Mouse (Mus musculus) kidney, embryonic 14.5 days (tissue): ENCODE measurements around the gene Plpp7. TPM values are rescaled to one million over a fixed set of nuclear protein-coding genes. Genes with fewer than 3 reads are reported as not detected.
A peak's percentile ranks its signal among the peaks of the same experiment; 100 is the strongest.

ENCODE experiments used
- ATAC-seq: fragments of 200-750 bp; cut with Nextera tagmentation; 2 replicates; pipeline ENCODE4 v1.8.0; 2017; ENCODE audit warnings: moderate number of reproducible peaks, mild to moderate bottlenecking, moderate TSS enrichment, moderate library complexity; ENCODE audit not compliant: low FRiP score, low TSS enrichment
- H3K27ac ChIP-seq: fragments of 300-500 bp; sonication (generic); 2 replicates; pipeline ENCODE4 v1.5.1; 2014; ENCODE audit warnings: low read depth, mild to moderate bottlenecking, low read length, moderate library complexity, mixed read lengths
- H3K27me3 ChIP-seq: fragments of 300-500 bp; sonication (generic); 2 replicates; pipeline ENCODE4 v1.6.1; 2014; ENCODE audit warnings: mild to moderate bottlenecking, low read length; ENCODE audit not compliant: control insufficient read depth, insufficient read depth
- H3K36me3 ChIP-seq: fragments of 300-500 bp; sonication (generic); 2 replicates; pipeline ENCODE4 v1.6.1; 2014; ENCODE audit warnings: low read length, mixed read lengths; ENCODE audit not compliant: control insufficient read depth, insufficient read depth
- H3K4me1 ChIP-seq: fragments of 300-500 bp; sonication (generic); 2 replicates; pipeline ENCODE4 v1.6.1; 2014; ENCODE audit warnings: low read length, mixed read lengths; ENCODE audit not compliant: control insufficient read depth, insufficient read depth
- H3K4me2 ChIP-seq: fragments of 300-500 bp; sonication (generic); replicated peaks from 2 replicates; pipeline ENCODE4 v1.6.1; 2014; ENCODE audit warnings: low read depth, mild to moderate bottlenecking, low read length
- H3K4me3 ChIP-seq: fragments of 300-500 bp; sonication (generic); 2 replicates; pipeline ENCODE4 v1.5.1; 2014; ENCODE audit warnings: mild to moderate bottlenecking, low read length
- H3K9ac ChIP-seq: fragments of 300-500 bp; sonication (generic); 2 replicates; pipeline ENCODE4 v1.6.1; 2014; ENCODE audit warnings: low read depth, mild to moderate bottlenecking, low read length, moderate library complexity
- H3K9me3 ChIP-seq: fragments of 300-500 bp; sonication (generic); 2 replicates; pipeline ENCODE4 v1.6.1; 2016; ENCODE audit warnings: low read length; ENCODE audit not compliant: control insufficient read depth
- WGBS: fragments of 180-500 bp; shearing (Covaris S2); extraction: QIAGEN DNeasy Blood & Tissue Kit; methylation state at CpG from one replicate; pipeline ENCODE4 v1.1.7; 2014; 5-methylcytosine and 5-hydroxymethylcytosine counted together
- polyA plus RNA-seq: library from polyadenylated mRNA; unstranded; fragments of >200 nt; fragmentation: Nextera tagmentation; extraction: Ambion mirVana; gene quantifications from 2 replicates; pipeline ENCODE4 v1.2.1, GENCODE M21; 2014

Gene Plpp7
- polyA plus RNA-seq, 1 experiment from 2014 or later: 4.0 TPM

GRCm38 (mm10) chr2:32150562-32150923, 55.2 kb downstream of the Plpp7 start:
- WGBS: 6% methylated on average over 7 of the region's 7 CpGs
- H3K27ac ChIP-seq: peak overlapping the region; percentile 97
- no peak; the same call in 1 of the 2 replicates for ATAC-seq
- peak overlapping the region; percentile 87 for H3K4me3 ChIP-seq
- H3K27me3 ChIP-seq: no peaks in the 10 kb centered on the region
- H3K4me2 ChIP-seq: peak overlapping the region; percentile 64
- no peaks in the 10 kb centered on the region for H3K36me3 ChIP-seq
- H3K9me3 ChIP-seq: no peaks in the 10 kb centered on the region
- H3K9ac ChIP-seq: peak overlapping the region; percentile 99
- peaks cover 36% of the 10 kb centered on the region for H3K4me1 ChIP-seq

GRCm38 (mm10) chr2:32150924-32151659, 55.8 kb downstream of the Plpp7 start, which contains the start of gene Prrc2b:
TSS of gene Prrc2b (plus strand) at chr2:32151082.
- Histone ChIP-seq H3K27ac (peak within 1 kb of the TSS; percentile 97), H3K27me3 (no peaks in the 10 kb centered on the region), H3K9me3 (no peaks in the 10 kb centered on the region), H3K4me3 (peak within 1 kb of the TSS; percentile 87), H3K36me3 (no peaks in the 10 kb centered on the region), H3K9ac (peak within 1 kb of the TSS; percentile 99), H3K4me1 (peaks cover 39% of the 10 kb centered on the region), H3K4me2 (peak within 1 kb of the TSS; percentile 64)
- under 1% methylated on average over 42 of the region's 117 CpGs for WGBS
- peak; percentile 85 for ATAC-seq

GRCm38 (mm10) chr2:32151660-32152366, 56.5 kb downstream of the Plpp7 start:
- Histone ChIP-seq H3K36me3 (no peaks in the 10 kb centered on the region), H3K4me1 (peaks cover 44% of the 10 kb centered on the region), H3K27me3 (no peaks in the 10 kb centered on the region), H3K4me2 (peak overlapping the region; percentile 64), H3K4me3 (peak overlapping the region; percentile 87), H3K27ac (peak overlapping the region; percentile 97), H3K9ac (peak overlapping the region; percentile 99), H3K9me3 (no peaks in the 10 kb centered on the region)
- 0% methylated on average over 22 of the region's 22 CpGs for WGBS
- no peak for ATAC-seq

DNA sequence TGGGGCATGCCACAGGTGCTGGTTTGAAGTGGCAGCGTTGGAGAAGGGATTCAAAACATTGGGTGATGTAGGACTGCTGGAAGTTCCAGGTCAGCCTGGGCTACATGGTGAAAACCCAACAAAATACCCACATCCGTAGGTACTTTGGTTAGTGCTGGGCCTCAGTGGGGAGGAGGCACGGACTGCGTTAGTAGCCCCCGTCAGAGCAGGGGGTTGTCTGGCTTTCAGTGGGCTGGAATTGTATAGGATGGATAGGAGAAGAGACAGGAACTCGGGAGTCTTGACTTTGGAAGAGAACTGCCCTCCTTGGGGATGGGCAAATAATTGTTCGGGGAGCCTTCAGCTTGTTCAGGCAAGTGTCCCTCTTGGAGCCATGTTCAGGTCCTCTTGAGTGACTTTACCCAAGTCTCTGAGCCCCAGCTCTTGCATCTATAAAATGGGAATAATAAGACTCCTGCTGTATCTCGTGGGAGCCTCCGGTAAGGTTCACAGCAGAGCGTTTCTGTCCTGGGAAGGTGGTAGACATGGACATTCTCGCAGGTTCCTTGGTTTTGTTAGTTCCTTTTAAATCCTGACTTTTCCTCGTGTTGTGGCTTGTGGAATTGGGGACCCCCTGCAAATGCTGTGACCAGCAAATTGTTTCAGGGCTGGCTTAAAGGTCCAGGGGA, 57.2 kb downstream of the Plpp7 start:
- no peaks in the 10 kb centered on the region for H3K36me3 ChIP-seq
- peak overlapping the region; percentile 64 for H3K4me2 ChIP-seq
- H3K9ac ChIP-seq: peak overlapping the region; percentile 99
- peaks cover 51% of the 10 kb centered on the region for H3K4me1 ChIP-seq
- H3K9me3 ChIP-seq: no peaks in the 10 kb centered on the region
- 14% methylated on average over 12 of the region's 12 CpGs for WGBS
- no peak for ATAC-seq
- H3K27me3 ChIP-seq: no peaks in the 10 kb centered on the region
- H3K4me3 ChIP-seq: peak overlapping the region; percentile 87
- H3K27ac ChIP-seq: peak overlapping the region; percentile 97; the same call in 1 of the 2 replicates

DNA sequence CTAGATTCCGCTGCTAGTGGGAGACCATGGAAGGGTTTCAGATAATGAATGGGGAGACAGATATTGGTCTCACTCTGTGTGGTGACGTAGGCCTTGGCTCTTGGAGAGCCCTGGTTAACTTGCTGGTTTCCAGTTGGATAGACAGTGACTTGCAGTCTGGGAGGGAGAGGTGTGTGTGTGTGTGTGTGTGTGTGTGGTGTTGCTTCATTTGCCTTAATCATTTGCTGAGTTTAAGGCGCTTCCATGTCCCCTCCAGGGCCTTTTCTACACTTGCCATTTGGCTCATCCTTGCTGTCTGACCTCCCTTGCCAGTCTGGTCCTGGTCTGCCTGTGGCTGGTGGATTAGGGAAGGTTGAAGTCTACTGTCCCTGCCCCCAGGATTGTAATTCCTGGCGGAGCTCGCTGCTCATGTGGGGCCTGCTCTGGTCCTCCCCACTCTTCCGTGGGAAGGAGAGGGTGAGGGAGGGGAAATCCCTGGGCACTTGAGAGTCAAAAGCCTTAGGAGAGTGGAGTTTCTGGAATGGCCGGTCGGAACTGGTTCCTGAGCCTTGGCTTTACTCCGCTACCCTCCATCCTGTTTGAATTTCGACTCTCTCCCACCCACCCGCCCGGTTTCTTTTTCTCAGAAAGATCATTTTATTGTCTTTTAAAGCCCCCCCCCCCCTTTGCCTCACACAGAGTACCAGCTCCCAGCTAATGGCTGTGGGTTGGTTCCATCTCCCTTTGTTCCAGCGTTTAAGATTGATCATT, 57.9 kb downstream of the Plpp7 start:
- Histone ChIP-seq H3K36me3 (no peaks in the 10 kb centered on the region), H3K4me1 (peaks cover 52% of the 10 kb centered on the region), H3K9me3 (no peaks in the 10 kb centered on the region), H3K9ac (peak overlapping the region; percentile 99), H3K27me3 (no peaks in the 10 kb centered on the region), H3K4me2 (peak overlapping the region; percentile 64), H3K4me3 (peak overlapping the region; percentile 87), H3K27ac (peak overlapping the region; percentile 97; the same call in 1 of the 2 replicates)
- 0 out of 2 replicates have a peak, but pooled peaks have one; percentile 8 for ATAC-seq
- 6% methylated on average over 13 of the region's 13 CpGs for WGBS

- Histone ChIP-seq H3K9me3 (no peaks in the 10 kb centered on the region), H3K9ac (peak overlapping the region; percentile 99), H3K36me3 (no peaks in the 10 kb centered on the region), H3K4me2 (peak overlapping the region; percentile 64), H3K4me3 (peak overlapping the region; percentile 87; the same call in 1 of the 2 replicates), H3K27ac (peak overlapping the region; percentile 97; the same call in 1 of the 2 replicates), H3K4me1 (peaks cover 55% of the 10 kb centered on the region), H3K27me3 (no peaks in the 10 kb centered on the region)
- 10% methylated on average over 4 of the region's 4 CpGs for WGBS
- no peak for ATAC-seq
These were observed 58.4 kb downstream of the Plpp7 start for GRCm38 (mm10) chr2:32153791-32154119.

DNA sequence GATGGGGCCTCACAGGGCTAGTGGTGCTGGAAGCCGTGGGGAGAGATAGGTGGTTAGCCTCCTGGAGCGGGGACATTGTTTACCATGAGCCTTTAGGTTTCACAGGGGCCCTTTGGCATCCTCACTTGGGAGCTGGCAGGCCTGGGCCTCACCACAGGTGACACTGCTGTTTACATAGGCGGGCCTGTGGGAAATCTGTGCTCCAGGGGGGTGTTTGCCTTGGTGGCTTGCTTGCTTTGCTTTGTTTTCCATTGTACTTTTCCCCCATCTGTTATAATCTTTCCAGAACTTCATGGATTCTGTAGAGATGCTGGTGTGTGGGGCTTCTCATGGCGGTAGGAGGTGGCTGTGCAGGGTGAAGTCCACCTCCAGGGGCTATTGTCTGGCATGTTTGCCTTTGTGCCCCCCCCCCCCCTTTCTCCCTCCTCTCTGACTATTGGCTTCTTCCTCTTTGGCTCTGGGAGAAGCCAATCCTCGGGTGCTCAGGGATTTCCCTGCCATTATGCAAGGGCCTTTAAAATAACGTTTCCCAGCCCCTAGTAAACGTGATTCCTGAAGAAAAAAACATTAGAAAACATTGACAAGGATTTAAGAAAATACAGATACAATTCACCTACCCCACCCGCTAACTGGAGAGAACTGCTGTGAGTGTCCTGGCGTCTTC, 59.1 kb downstream of the Plpp7 start:
- Histone ChIP-seq H3K9me3 (no peaks in the 10 kb centered on the region), H3K4me2 (peak overlapping the region; percentile 64), H3K9ac (peak overlapping the region; percentile 47), H3K27me3 (no peaks in the 10 kb centered on the region), H3K4me1 (peaks cover 62% of the 10 kb centered on the region), H3K27ac (peak overlapping the region; percentile 44; the same call in 1 of the 2 replicates), H3K4me3 (peak overlapping the region; percentile 87; the same call in 1 of the 2 replicates), H3K36me3 (no peaks in the 10 kb centered on the region)
- WGBS: 27% methylated on average over 9 of the region's 9 CpGs
- ATAC-seq: no peak

DNA sequence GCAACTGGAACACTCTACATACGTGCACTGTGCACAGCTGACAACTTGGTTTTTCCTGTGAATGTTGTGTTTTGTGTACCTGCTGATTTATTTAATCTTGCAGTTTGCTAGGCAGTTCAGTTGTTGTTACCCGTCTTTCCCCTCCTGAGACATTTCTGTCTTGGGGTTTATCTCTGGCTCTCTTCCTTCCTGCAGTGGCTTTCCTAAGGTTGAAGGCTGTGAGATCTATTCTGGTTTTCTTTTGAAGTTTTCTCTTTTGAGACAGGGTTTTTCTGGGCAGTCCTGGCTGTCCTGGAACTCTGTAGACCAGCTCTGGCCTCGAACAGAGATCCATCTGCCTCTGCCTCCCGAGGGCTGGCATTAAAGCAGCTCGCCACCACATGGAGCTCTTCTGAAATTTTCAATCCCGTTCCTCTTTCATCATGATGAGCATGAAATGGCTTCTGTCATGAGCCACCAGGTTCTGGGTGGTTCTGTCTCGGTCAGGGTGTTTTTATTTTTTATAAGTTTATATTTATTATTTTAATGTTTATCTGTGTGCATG, 59.7 kb downstream of the Plpp7 start:
- ATAC-seq: no peak
- no peak overlapping the region for H3K4me2 ChIP-seq
- H3K36me3 ChIP-seq: 0 out of 2 replicates have a peak, but pooled peaks cover 3% of the 10 kb centered on the region
- H3K27me3 ChIP-seq: no peaks in the 10 kb centered on the region
- H3K9me3 ChIP-seq: no peaks in the 10 kb centered on the region
- H3K9ac ChIP-seq: no peak overlapping the region
- no peak overlapping the region for H3K4me3 ChIP-seq
- WGBS: 57% methylated on average over 7 of the region's 7 CpGs
- H3K4me1 ChIP-seq: peaks cover 64% of the 10 kb centered on the region
- no peak overlapping the region for H3K27ac ChIP-seq
